Mouse (Mus musculus): ENCODE data around the gene C1qtnf3. TPM values are rescaled to one million over a fixed set of nuclear protein-coding genes. Genes with fewer than 3 reads are reported as not detected.

C1qtnf3 gene
- polyA plus RNA-seq, 1 experiment: 0.65 TPM

DNA sequence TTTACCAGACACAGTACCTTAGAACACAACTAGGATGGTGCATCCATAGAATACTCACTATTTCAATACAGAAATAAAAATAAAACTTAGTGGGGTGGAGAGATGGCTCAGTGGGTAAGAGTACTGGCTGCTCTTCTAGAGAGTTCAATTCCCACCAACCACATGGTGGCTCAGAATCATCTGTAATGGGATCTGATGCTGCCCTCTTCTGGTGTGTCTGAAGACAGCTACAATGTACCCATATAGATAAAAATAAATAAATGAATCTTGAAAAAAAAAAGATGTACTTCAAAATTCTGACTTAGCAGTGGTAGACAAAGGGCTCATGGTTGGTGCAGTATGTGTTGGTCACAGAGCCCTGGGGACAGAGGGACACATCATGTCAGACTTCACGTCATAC, 39.4 kb downstream of the C1qtnf3 start:
- WGBS: 80% methylated on average over 1 of the region's 1 CpGs

DNA sequence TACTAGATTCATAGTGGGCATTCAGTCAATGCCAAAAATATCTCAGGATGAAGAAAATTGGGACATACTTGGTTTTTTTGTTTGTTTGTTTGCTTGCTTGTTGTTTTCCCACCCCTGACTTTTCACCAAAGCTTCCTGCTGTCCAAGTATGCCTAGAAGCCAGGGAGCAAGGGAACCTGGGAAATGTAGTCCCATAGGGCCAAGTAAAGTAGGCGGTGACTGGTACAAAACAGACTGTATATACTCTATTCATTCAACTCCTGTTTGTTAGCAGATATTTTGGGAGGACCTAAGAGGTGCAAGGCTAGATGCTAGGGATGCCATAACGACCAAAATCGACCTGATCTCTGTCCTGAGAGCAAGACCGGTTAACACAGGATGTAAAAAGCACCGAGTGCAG, 47.7 kb downstream of the C1qtnf3 start:
- no peak for TF ChIP-seq POLR2A (IDR thresholded peaks at IDR 0.05; ENCODE audit: borderline replicate concordance, control insufficient read depth, low read depth, low read length)
- no peak for TF ChIP-seq CTCF (IDR thresholded peaks at IDR 0.05; ENCODE audit: control insufficient read depth, insufficient read depth, low read length)
- Histone ChIP-seq H3K4me1 (ENCODE audit: control insufficient read depth, insufficient read depth, low read length) (no peaks in the 10 kb centered on the region), H3K4me3 (replicated peaks; ENCODE audit: control insufficient read depth, low read depth, low read length) (no peak overlapping the region), H3K27ac (ENCODE audit: control insufficient read depth, insufficient read depth, low read depth, low read length, poor library complexity) (no peak overlapping the region)
- WGBS: 53% methylated on average over 5 of the region's 5 CpGs

More for the DNA sequence above, 39.4 kb downstream of the C1qtnf3 start:
- Histone ChIP-seq H3K4me1 (ENCODE audit: control insufficient read depth, insufficient read depth, low read length) (no peaks in the 10 kb centered on the region), H3K4me3 (replicated peaks; ENCODE audit: control insufficient read depth, low read depth, low read length) (no peak overlapping the region), H3K27ac (ENCODE audit: control insufficient read depth, insufficient read depth, low read depth, low read length, poor library complexity) (no peak overlapping the region)
- TF ChIP-seq POLR2A (IDR thresholded peaks at IDR 0.05; ENCODE audit: borderline replicate concordance, control insufficient read depth, low read depth, low read length) (no peak), CTCF (IDR thresholded peaks at IDR 0.05; ENCODE audit: control insufficient read depth, insufficient read depth, low read length) (no peak)

DNA sequence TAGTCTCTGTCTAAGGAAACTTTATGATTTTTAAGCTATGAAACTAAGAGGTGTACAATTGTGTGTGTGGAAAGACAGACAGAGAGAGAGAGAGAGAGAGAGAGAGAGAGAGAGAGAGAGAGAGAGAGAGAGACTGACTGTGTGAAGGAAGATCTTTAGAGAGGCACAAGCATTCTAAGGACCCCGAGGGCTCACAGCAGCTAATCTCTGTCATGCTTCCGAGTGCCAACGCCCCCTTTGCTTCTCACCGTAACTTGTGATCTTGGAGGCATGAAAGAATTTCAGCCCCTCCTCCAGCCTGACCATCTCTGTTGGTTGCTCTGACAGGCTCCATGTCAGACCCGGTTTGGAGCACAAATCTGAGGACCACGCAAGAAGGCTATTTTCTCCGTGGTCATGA, 48.3 kb downstream of the C1qtnf3 start, which contains the start of gene Slc45a2:
Gene Slc45a2, plus strand, starts transcription at position 301 of the 400 bp plus-strand sequence.
- no peak for TF ChIP-seq POLR2A (IDR thresholded peaks at IDR 0.05; ENCODE audit: borderline replicate concordance, control insufficient read depth, low read depth, low read length)
- TF ChIP-seq CTCF (IDR thresholded peaks at IDR 0.05; ENCODE audit: control insufficient read depth, insufficient read depth, low read length): no peak
- H3K4me1 ChIP-seq (ENCODE audit: control insufficient read depth, insufficient read depth, low read length): no peaks in the 10 kb centered on the region
- no peak within 1 kb of the TSS for H3K27ac ChIP-seq (ENCODE audit: control insufficient read depth, insufficient read depth, low read depth, low read length, poor library complexity)
- 78% methylated on average over 7 of the region's 7 CpGs for WGBS
- H3K4me3 ChIP-seq (replicated peaks; ENCODE audit: control insufficient read depth, low read depth, low read length): no peak within 1 kb of the TSS

DNA sequence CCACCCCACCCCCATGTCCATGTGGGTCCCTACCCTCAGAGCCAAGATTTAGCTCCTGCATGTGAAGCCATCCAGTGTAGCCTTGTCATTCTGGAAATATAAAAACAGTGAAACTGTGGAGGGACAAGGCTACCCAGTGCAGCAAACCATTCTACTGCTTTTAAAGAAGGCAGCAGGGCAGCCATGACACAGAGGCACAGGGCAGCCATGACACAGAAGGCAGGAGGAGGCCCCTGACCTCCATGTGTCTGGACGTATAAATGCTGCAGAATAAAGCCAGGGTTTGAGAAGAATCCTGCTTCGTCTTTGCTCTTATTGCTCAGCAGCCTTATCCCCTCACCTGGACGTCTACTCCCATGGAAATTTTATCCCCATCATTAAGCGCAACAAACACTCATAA, 51.7 kb downstream of the C1qtnf3 start:
- Histone ChIP-seq H3K27ac (ENCODE audit: control insufficient read depth, insufficient read depth, low read depth, low read length, poor library complexity) (no peak overlapping the region), H3K4me1 (ENCODE audit: control insufficient read depth, insufficient read depth, low read length) (no peaks in the 10 kb centered on the region), H3K4me3 (replicated peaks; ENCODE audit: control insufficient read depth, low read depth, low read length) (no peak overlapping the region)
- TF ChIP-seq POLR2A (IDR thresholded peaks at IDR 0.05; ENCODE audit: borderline replicate concordance, control insufficient read depth, low read depth, low read length) (no peak), CTCF (IDR thresholded peaks at IDR 0.05; ENCODE audit: control insufficient read depth, insufficient read depth, low read length) (no peak)
- 79% methylated on average over 4 of the region's 4 CpGs for WGBS

DNA sequence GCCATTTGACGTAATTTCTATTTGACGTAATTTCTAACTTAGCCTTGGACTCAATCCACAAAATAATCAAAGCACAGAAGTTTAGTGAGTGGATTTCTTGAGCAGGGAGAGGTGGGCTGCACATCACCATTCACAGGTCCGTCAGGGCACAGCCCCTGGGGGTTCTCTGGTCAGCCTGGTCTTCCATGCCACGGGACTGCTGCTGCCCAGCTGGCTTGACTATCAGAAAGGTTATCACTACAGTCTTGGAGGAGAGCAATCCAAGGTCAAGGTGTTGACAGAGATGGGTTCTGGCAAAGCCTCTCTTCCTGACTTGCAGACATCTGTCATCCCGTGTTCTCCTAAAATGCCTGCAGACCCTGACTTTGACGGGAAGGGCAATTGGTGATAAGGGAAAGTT, 52.5 kb downstream of the C1qtnf3 start:
- WGBS: 79% methylated on average over 6 of the region's 6 CpGs
- no peak for TF ChIP-seq CTCF (IDR thresholded peaks at IDR 0.05; ENCODE audit: control insufficient read depth, insufficient read depth, low read length)
- TF ChIP-seq POLR2A (IDR thresholded peaks at IDR 0.05; ENCODE audit: borderline replicate concordance, control insufficient read depth, low read depth, low read length): no peak
- Histone ChIP-seq H3K4me3 (replicated peaks; ENCODE audit: control insufficient read depth, low read depth, low read length) (no peak overlapping the region), H3K4me1 (ENCODE audit: control insufficient read depth, insufficient read depth, low read length) (no peaks in the 10 kb centered on the region), H3K27ac (ENCODE audit: control insufficient read depth, insufficient read depth, low read depth, low read length, poor library complexity) (no peak overlapping the region)

DNA sequence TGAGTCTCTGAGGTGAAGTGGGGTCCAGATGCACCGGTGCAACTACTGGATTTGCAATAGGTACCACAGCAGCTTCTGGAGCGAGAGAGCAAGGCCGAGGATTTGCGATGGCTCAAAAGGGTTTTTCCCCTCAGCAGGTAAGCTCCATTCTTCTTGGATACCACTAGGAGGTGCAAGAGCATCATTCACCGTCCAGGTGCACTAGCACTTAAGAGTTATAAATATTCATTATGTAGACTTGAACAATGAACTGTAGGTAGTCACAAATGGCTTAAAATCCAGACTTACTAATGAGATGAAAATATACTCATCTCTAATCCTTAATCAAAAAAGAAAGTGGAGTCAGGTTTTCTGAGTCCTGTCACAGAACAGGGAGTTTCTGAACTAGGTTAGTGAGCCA, 56.6 kb downstream of the C1qtnf3 start:
- 34% methylated on average over 5 of the region's 5 CpGs for WGBS
- H3K27ac ChIP-seq (ENCODE audit: control insufficient read depth, insufficient read depth, low read depth, low read length, poor library complexity): no peak overlapping the region
- TF ChIP-seq CTCF (IDR thresholded peaks at IDR 0.05; ENCODE audit: control insufficient read depth, insufficient read depth, low read length): no peak
- no peak for TF ChIP-seq POLR2A (IDR thresholded peaks at IDR 0.05; ENCODE audit: borderline replicate concordance, control insufficient read depth, low read depth, low read length)
- H3K4me3 ChIP-seq (replicated peaks; ENCODE audit: control insufficient read depth, low read depth, low read length): no peak overlapping the region
- H3K4me1 ChIP-seq (ENCODE audit: control insufficient read depth, insufficient read depth, low read length): no peaks in the 10 kb centered on the region

DNA sequence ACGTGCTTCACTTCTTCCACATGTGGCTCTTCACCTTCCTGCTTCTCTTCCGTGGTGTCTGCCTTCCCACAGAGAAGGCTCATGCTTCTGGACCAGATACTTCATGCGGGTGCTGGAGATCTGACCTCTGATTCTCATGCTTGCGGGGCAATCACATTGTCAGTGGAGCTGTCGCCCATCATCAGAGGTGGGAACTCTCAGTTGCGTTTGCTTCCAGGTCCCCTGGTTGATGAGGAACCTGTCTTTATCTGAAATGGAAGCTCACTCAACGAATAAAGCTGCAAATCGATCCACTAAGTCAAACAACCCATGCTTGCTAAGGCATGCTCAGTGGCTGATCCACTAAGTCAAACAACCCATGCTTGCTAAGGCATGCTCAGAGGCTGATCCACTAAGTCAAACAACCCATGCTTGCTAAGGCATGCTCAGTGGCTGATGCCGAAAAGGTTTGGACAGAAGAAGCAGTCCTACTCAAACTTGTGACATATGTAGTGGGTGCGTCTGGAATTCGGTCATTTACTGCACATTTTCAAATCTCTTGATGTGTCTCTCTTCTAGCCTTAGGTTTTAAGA, 58.9 kb downstream of the C1qtnf3 start:
- no peaks in the 10 kb centered on the region for H3K4me1 ChIP-seq (ENCODE audit: control insufficient read depth, insufficient read depth, low read length)
- 82% methylated on average over 11 of the region's 11 CpGs for WGBS
- no peak overlapping the region for H3K4me3 ChIP-seq (replicated peaks; ENCODE audit: control insufficient read depth, low read depth, low read length)
- TF ChIP-seq POLR2A (IDR thresholded peaks at IDR 0.05; ENCODE audit: borderline replicate concordance, control insufficient read depth, low read depth, low read length): no peak
- H3K27ac ChIP-seq (ENCODE audit: control insufficient read depth, insufficient read depth, low read depth, low read length, poor library complexity): no peak overlapping the region

DNA sequence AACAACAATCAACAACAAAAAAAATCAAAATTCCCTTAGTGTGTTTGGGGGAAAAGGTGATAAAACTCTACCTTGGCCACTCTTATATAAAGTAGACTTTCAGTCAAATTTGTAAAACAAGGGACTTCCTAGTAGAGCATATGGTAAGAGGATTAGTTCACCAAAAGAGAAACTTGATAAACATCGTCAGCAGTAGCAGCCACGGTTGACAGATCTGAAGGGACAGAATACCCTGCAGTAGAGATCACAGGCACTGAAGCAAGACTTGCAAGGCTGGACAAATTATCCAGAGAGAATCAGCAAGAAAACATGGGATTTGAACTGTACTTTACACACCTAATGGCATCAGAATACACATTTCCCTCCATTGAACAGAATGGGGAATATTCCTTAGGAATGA, 62.8 kb downstream of the C1qtnf3 start:
- 61% methylated on average over 2 of the region's 2 CpGs for WGBS
- no peaks in the 10 kb centered on the region for H3K4me1 ChIP-seq (ENCODE audit: control insufficient read depth, insufficient read depth, low read length)
- no peak overlapping the region for H3K27ac ChIP-seq (ENCODE audit: control insufficient read depth, insufficient read depth, low read depth, low read length, poor library complexity)
- TF ChIP-seq CTCF (IDR thresholded peaks at IDR 0.05; ENCODE audit: control insufficient read depth, insufficient read depth, low read length) (no peak), POLR2A (IDR thresholded peaks at IDR 0.05; ENCODE audit: borderline replicate concordance, control insufficient read depth, low read depth, low read length) (no peak)
- H3K4me3 ChIP-seq (replicated peaks; ENCODE audit: control insufficient read depth, low read depth, low read length): no peak overlapping the region

Measured in bone marrow, adult 2 months (tissue).